Mouse (Mus musculus) cortical plate, adult 2 months (tissue): ENCODE measurements around the gene Tmem40.

ENCODE experiments used
- CTCF ChIP-seq: fragments of 200-500 bp; IDR thresholded peaks from 2 replicates; pipeline ENCODE4 v1.5.1; 2011; ENCODE audit warnings: mild to moderate bottlenecking, control low read depth, low read length; ENCODE audit not compliant: insufficient read depth; ENCODE audit errors: extremely low read depth
- POLR2A ChIP-seq: fragments of 200-500 bp; IDR thresholded peaks from 2 replicates; pipeline ENCODE4 v1.6.1; 2011; ENCODE audit warnings: mild to moderate bottlenecking, low read length, control low read depth; ENCODE audit not compliant: insufficient read depth; ENCODE audit errors: extremely low read depth

- peak; percentile 85 for TF ChIP-seq CTCF
- TF ChIP-seq POLR2A: no peak
Observed at GRCm38 (mm10) chr6:115803541-115804382, 41.6 kb upstream of the Tmem40 start.
